Mouse (Mus musculus): Measurements from ENCODE around the gene Rfx2. TPM values are rescaled to one million over a fixed set of nuclear protein-coding genes. Genes with fewer than 3 reads are reported as not detected.

Gene Rfx2
- polyA plus RNA-seq, 1 experiment: 11.2 TPM

DNA sequence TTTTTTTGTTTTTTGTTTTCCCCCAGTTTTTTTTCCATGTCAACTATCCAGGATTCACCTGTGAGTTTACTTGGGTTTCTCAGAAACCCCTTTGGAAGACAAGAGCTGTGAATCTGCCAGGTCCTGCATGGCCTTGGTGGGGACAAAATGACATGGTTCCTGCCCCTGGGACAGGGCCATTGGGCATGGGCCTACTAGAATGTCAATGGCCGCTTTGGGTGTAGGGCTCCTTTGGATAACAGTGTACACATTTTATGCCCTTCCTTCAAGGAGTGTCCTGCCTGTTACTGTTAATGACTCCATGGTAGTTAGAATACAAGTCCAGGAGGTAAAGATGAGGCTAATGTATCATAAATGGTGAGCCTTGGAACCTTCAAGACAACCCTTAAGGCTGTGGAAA is 2.1 kb upstream of the Rfx2 start:
- no peak for DNase-seq (ENCODE audit: low read depth)

DNA sequence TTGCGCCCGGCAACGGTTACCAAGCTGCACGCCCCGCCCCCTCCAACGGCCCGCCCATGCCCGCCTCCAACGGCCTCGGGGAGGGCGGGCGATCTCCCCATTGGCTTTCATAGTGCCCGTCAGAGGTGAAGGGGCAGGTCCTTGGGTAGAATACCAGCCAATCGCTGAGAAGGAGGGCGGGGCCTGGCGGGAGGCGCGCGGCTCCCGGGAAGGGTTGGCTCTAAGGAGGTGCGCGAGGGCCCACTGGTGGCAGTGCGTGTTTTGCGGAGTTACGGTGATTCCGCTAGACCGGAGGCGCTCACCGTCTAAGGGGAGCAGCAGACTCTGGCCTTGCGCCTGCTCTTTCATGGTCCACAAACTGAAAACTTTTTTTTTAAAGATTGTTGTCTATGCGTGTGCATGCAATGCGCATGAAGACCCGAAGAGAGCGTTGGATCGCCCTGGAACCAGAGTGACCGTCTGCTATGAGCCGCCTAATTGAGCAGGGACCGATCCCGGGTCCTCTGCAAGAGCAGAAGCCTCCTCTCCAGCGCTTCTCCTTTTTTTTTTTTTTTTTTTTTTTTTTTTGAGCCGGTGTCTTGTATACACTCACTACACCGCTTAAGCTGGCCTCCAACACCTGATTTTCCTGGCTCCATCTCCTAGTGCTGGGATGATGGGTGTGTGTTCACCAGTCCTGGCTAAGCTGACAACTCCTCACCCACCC is 451 bp upstream of the Rfx2 start:
- DNase-seq (ENCODE audit: low read depth): no peak

DNA sequence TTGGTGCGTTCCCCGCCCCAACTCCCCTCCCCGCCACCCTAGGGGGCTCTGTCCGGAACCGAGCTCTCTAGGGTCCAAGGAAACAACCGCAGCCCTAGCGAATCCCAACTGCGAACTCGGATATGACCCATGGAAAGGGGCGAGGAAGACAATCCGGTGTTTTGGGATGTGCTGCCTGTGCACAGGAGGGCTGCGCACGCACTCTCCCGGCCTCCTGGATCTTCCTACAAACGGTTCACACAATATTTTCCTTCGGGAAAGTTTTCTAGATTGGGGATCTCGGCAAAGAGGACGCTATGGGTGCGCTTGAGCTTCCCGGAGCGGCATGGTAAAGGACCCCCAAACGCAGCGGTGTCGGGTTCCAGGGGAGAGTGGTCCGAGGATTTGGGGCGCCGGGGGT is 1.0 kb downstream of the Rfx2 start:
- no peak for DNase-seq (ENCODE audit: low read depth)

DNA sequence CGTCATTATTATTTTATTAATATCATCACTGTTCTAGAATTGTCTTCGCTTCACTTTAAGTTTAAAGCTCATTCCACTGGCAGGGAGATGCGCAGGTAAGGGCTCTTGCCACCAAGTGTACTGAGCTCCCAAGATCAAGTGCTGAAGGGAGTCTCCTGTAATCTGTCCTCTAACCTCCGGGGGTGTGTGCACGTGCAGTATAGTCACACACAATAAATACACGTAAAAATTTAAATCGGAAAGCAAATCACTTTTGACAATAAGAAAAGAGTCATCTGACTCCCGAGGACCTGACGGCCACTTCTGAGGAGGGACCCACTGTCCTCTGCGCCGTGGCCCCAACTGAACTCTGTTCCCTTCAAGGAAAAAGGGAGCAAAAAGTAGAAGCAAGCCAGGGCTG is 1.6 kb downstream of the Rfx2 start:
- DNase-seq (ENCODE audit: low read depth): no peak

DNA sequence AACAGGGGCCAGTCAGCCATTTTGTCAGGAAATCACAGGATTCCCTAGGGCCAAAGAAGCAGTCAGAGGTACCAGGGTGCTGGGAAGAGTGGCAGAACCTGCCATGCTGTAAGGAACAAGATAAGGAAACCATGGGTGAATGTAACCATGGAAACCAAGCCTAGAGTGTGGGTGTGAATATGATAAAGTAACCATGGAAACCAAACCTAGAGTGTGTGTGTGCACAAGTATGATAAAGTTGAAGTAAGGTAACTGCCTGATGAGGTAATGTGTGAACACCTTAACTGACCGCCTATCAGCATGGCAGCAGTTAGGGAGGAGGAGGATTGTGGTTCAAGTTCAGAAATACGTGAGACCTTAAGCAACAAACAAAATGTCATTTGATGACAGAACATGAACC is 4.1 kb downstream of the Rfx2 start:
- DNase-seq (ENCODE audit: low read depth): no peak

DNA sequence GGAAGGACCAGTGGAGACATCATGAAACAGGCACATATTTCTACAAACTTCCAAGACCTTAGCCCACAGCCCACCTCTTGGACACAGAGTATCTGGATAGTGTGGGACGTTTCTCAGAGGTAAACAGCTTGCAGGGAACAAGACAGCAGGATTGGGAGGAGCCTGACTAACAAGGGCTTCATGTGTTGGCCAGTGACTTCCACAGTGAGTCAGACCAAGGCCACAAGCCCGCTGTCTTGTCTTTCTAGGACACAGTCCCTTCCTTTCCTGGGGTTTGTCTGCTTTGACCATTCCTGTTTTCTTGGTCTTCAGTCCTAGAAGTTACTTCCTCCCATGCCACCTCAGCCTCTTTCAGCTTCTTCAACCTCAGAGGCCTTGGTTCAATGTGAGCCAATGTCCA is 7.5 kb downstream of the Rfx2 start:
- no peak for DNase-seq (ENCODE audit: low read depth)

DNA sequence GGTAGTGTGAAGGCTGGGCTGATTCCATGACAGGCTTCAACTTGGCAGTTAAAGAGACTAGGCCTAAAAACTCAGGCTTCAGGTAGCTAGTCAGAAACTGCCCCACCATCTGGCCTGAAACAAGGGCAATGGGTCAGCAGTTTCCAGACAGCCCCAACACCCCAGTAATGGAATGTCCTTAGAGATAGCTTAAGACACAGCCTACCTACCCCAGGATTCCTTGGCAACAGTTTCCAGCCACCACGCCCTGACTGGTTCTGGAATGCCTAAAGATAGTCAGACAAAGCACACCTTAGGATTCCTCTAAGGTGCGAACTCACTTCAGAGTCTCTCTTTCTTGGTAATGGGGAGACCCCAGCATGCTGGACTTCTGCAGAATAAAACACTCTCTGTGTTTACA is 8.4 kb downstream of the Rfx2 start:
- no peak for DNase-seq (ENCODE audit: low read depth)

DNA sequence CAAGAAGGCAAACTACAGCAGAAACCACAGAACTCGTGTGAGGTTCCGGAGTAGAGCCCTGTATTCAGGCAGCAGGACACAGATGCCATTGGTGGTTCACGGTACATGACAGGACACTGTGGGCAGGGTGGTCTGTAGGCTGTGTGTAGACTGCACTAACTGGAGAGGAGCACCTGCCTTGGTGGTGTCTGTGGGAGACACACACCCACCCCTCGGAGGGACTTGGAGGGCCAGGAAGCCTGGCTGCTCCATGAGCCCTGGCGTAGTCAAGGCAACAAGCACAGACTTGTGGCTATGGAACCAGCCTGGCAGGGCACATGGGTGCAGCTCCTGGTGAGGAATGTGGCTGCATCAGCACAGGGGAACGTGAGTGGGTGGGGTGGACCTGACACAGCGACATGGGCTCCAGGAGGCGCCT is 11.1 kb downstream of the Rfx2 start:
- no peak for DNase-seq (ENCODE audit: low read depth)

DNA sequence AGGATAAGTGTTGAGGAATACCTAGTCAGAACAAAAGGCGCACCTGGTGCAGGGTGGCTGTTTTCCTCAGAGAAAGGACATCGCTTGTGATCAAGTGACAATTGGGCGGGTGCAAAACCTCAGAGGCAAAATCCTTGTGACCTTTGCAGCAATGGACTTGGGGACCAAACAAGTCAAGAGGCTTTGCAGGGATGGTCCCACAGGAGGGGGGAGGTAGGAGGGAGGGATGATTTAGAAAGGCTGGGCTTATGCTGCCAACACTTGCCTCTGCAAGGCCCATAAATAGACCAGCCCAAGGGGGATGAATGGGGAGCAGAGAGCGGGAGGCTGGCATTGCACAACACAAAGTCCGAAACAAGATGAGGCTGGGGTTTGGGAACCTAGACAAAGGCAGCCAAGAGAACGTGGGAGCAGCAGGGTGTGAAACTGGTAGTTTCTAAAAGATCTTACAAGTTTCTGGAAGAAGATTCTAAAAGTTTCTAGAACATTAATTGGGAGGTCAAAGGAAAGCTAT is 11.7 kb downstream of the Rfx2 start:
- no peak for DNase-seq (ENCODE audit: low read depth)

DNA sequence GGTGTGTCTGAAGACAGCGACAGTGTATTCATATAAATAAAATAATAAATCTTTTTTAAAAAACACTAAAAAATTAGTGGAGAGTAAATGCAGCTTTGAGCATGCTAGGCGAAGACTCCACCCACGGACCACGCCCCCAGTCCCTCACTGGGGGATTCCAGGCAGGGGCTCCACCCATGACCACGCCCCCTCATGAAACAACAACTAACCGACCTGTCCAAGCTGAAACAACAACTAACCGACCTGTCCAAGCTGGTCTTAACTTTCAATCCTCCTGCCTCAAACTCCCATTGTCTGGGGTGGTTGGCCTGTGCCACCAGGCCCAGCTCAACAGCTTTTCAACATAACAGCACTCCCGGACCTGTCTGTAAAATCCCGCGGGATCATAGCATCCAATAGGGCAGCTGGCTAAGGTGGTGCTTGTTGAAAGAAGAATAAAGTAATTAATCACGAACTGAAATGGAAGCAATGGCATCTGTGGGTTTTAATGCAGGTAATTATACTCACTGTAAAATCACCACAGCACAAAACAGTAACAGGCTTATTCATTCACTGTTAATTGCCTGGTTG is 12.7 kb downstream of the Rfx2 start:
- no peak for DNase-seq (ENCODE audit: low read depth)

DNA sequence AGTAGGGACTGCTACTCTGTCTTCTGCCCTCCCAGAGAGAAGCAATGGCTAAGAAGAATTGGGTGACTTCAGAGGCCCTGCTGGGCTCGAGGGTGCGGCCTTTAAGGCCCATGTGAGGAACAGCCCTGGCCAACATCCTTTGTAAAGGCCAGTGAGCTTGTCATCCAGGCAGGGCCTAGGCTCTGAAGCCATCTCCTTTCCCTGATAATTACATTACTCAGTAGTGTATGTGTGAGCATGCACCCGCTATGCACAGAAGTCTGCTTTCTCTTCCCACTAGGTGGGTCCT is 15.8 kb downstream of the Rfx2 start:
- DNase-seq (ENCODE audit: low read depth): no peak

DNA sequence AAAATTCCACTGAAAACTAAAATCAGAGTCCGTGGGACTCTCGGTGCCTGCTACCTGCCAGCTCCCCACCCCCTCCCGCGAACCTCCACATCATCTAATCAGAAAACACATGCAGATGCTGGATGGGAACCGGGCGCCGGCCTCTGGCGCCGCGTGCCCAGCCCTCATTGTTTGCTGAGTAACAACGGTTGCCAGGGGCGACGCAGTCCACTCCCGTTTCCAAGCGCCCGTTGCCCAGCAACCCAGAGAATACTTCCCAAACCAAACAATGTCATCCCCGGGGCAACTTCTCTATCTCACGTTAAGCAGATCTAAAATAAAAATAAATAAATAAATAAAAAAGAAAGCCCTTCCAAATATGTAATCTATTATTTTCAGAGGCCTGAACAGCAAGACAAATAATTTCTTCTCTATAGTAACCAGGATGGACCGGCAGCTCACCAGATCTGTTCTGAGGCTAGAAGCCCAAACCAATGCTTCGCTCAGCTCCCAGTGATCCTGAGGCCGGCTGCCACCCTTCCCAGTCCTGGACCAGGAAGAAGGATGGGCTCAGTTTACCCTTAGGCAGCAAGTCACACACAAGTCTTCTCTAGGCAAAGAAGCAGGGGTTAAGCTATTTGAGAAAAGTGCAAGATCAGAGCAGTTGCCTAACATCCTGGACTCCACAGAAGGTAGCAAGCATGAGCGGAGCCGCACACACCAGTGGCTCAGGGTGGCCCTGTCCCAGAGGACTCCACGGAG is 16.3 kb downstream of the Rfx2 start:
- DNase-seq (ENCODE audit: low read depth): no peak

DNA sequence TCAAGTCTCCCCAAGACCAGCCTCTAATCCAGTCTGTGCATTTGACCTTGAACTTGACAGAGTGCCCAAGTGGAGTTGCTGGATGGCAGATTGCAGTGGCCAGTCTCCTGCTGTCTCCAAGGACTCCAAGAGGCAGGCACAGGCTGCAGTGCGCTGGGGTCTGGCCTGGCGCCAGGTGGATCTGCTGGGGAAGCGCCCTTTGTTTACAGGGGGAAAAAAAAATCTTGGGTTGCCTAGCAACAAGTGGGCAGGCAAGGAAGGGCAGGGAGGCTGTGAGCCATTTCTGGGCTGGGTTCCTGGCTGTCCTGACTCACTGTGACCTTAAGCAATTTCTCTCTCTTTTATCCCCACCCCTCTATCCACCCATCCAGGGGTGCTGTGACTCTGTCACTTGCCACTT is 20.6 kb downstream of the Rfx2 start:
- DNase-seq (ENCODE audit: low read depth): no peak

DNA sequence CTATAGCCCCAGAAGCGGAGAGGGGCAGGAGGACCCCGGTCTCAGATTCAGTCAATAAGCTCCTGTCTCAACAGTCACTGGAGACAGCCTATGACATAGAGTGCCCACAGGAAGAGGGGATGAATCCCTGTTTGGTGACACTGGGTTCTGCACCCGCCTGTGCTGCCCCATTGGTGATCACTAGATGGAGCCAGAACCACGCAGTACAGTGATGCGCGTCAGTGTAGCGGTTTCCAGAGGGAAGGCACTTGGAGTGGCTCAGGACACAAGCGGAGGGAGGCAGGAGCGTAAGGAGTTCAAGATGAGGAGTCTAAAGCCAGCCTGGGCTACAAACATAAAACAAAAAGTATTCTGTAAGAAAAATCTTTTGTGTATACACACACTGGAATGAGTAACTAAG is 22.3 kb downstream of the Rfx2 start:
- no peak for DNase-seq (ENCODE audit: low read depth)

DNA sequence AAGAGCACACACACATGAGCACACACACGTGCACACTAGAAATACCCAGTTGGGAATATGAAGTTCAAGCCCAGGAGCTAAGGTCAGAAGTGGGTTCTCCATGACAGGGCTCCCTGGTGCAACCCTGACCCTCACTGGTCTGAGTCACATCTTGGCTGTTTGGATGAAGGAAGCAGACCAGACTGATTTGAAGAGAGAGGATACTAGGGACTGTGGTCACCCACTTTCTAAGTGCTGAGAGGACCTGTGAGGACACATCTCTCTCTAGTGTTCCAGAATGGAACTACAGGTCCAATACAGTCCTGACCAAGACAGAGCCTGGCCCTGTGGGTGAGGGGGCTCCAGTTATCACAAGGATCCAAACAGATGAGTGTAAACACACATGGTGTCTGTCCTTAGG is 25.0 kb downstream of the Rfx2 start:
- DNase-seq (ENCODE audit: low read depth): no peak

DNA sequence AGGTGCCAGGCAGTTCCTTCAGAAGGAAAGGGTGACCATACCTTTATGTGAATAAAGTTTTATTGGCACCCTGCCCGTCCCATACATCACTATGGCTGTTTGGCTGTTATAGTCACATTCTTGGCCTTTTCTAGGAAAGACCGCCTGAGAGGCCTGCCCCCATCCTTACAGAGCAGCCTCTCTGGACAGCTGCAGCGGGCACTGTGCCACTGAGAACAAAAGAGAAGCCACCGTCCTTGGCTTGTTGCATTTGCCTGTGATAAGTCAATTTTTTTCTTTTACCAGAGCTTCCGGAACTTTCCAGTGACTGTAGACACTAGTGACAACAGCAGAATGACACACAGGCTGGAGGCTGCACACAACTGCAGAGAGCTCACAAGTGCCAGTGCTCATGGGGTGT is 25.9 kb downstream of the Rfx2 start:
- DNase-seq (ENCODE audit: low read depth): no peak

DNA sequence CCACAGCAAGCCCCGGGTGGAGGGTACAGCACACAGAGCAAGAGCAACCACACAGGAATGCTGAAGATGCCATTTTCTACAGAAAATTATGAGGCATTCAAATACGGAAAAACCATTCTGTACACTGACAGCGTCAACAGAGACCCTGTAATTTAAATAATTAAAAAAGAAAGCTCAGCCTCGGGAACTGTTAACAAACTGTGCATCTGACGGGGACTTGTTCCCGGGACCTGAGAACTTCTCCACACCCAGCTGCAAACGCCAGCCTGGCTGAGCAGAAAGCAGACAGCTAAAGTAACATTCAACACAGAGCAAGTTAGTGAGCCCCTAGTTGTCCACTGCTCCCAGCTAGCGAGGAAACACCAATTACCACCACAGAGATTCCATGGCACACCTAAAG is 28.7 kb downstream of the Rfx2 start:
- DNase-seq (ENCODE audit: low read depth): no peak

DNA sequence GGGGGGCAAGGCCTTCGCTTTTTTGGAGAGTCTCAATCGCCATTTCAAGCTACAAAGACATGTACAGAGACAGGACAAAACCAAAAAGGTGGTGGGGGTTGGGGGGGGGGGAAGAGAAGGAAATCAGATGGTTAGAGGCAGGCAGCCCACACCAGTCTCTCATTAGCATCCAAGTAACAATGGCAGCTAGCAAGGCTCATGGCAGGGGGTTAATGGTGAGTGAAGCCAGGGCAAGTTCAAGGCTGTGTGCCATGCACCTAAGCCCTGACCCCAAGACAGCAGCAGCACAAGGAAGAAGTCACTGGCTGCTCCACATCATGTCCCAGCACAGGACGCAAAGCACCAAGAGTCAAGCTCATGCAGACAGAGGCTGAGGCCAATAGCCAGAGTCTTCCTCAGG is 31.5 kb downstream of the Rfx2 start:
- DNase-seq (ENCODE audit: low read depth): no peak

DNA sequence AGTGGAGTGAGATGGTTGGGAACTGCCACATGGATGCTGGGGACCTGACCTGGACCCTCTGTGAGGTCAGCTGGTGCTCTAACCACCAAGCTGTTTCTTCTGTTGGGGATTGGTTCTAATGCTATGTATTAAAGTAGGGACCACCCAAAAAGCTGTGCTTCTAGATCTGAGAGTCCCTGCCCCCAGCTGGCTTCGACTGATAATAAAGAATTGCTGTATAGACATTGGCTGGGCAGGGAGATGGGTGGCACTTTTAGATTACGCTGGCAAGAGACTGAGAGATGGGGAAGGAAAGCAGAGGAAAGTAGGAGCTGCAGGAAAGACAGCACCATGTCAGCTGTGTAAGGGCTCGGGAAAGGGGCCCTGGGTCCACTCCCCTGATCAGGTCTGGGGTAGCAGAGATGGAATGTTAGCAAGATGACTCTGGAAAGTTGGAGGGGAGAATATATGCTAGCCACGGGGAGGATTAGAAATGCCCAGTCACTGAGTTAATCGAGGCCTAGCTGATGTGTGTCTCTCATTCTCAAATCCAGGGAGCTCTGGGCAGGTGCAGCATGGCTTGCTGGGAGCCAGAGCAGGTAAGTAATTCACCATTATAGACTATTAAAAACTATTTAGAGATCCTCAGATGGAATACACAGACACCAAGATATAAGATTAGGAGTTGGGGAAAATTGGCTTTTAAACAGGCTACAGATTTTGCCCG is 37.0 kb downstream of the Rfx2 start:
- DNase-seq (ENCODE audit: low read depth): no peak

DNA sequence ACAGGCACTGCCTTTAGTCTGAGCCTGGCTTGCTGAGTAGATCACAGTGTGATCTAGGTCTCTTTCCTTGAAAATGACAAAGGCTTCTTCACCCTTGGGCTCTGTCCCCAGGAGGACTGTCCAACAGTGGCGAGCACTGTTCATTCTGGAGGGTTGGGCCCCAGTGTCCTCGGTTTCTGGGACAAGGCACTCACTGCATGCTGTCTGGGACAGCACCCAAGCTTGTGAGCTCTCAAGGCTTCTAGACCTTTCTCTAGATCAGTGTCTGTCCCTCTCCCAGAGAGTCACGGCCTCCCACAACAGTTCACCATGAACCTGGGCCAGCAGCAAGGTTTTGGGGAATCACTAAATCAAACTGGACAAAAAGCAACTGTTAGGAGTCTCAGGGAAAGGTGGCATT is 38.2 kb downstream of the Rfx2 start:
- no peak for DNase-seq (ENCODE audit: low read depth)

DNA sequence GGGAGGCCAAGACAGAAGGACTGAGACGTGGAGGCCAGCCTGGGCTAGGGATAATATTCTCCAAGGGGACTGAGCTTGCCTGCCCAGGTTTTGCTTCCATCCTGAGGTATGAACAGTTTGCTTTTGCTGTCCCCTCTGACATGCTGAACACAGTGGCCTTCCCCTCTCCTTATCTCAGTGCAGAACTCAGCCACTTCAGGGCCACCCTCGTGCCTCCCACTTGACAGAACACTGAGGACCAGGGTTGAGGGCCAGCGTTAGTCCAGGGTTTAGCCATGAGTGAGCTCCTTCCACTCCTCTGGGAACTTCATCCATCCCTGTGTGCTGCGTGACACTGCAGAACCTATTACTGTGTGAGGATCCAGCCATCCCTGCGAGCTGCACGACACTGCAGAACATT is 41.5 kb downstream of the Rfx2 start:
- DNase-seq (ENCODE audit: low read depth): no peak

DNA sequence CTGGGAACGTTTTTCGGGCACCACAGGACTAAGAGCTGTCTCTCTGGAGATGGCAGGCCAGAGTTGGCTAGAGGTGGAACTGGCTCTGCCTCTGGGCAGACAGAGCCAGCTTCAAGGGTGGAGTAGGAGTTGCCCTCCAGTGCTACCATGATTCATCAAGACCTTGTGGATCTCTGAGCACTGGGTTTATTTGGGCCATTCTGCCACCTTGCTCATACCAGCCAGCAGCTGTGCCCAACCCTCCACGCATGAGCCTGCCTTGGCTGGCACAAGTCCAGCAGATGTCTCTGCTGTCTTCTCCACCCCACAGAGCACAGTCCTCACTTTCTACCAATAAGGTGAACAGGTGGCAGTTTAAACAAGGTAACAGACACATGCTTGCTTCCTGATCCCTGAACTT is 41.9 kb downstream of the Rfx2 start:
- DNase-seq (ENCODE audit: low read depth): no peak
